ENCODE assay signal across 7 mouse cellular contexts in genomic region chr7:80904921-80905515, GRCm38 (mm10). TPM values are rescaled to one million over a fixed set of nuclear protein-coding genes. Genes with fewer than 3 reads are reported as not detected.
DNase-seq lines count a peak whose midpoint lies in the region; ATAC-seq lines count a peak whose summit lies in the region.

TSS of gene Nmb (minus strand) at chr7:80905076.

- H3K9me3 ChIP-seq in embryonic facial prominence, embryonic 12.5 days: no peaks in the 10 kb centered on the region
- H3K9me3 ChIP-seq in intestine, embryonic 14.5 days (ENCODE audit: control insufficient read depth, low read length): no peaks in the 10 kb centered on the region
- H3K9me3 ChIP-seq in limb, embryonic 13.5 days: no peaks in the 10 kb centered on the region
- no peaks in the 10 kb centered on the region for H3K9me3 ChIP-seq in midbrain, embryonic 12.5 days

- peaks cover 16% of the 10 kb centered on the region for H3K36me3 ChIP-seq in embryonic facial prominence, embryonic 12.5 days
- H3K36me3 ChIP-seq in intestine, embryonic 14.5 days (ENCODE audit: control insufficient read depth, insufficient read depth, low read length): peaks cover 7% of the 10 kb centered on the region; the same call in 1 of the 2 replicates
- peaks cover 37% of the 10 kb centered on the region for H3K36me3 ChIP-seq in limb, embryonic 13.5 days
- H3K36me3 ChIP-seq in midbrain, embryonic 12.5 days: peaks cover 25% of the 10 kb centered on the region; the same call in 1 of the 2 replicates

- 3% methylated on average over 19 of the region's 19 CpGs for WGBS in embryonic facial prominence, embryonic 12.5 days
- 4% methylated on average over 19 of the region's 19 CpGs for WGBS in intestine, embryonic 14.5 days
- 4% methylated on average over 19 of the region's 19 CpGs for WGBS in limb, embryonic 13.5 days
- 4% methylated on average over 19 of the region's 19 CpGs for WGBS in midbrain, embryonic 12.5 days

- peak; percentile 52; the same call in 1 of the 2 replicates for ATAC-seq in embryonic facial prominence, embryonic 12.5 days (ENCODE audit: insufficient number of reproducible peaks, insufficient read depth, low FRiP score, low TSS enrichment)
- 0 out of 2 replicates have a peak, but pooled peaks have one; percentile 40 for ATAC-seq in intestine, embryonic 14.5 days (replicated peaks; ENCODE audit: low FRiP score, low TSS enrichment, low read depth)
- peak; percentile 70; the same call in 1 of the 2 replicates for ATAC-seq in limb, embryonic 13.5 days (ENCODE audit: low FRiP score, low read depth)
- peak; percentile 41; the same call in 1 of the 2 replicates for ATAC-seq in midbrain, embryonic 12.5 days (ENCODE audit: low FRiP score, low read depth)

- H3K27me3 ChIP-seq in embryonic facial prominence, embryonic 12.5 days: no peaks in the 10 kb centered on the region
- H3K27me3 ChIP-seq in intestine, embryonic 14.5 days (replicated peaks; ENCODE audit: control insufficient read depth, insufficient read depth, low read length): no peaks in the 10 kb centered on the region
- H3K27me3 ChIP-seq in limb, embryonic 13.5 days: no peaks in the 10 kb centered on the region
- H3K27me3 ChIP-seq in midbrain, embryonic 12.5 days: peaks cover 6% of the 10 kb centered on the region; the same call in 1 of the 2 replicates

- DNase-seq in brain, adult 2 months (ENCODE audit: low read depth, low spot score): peak; percentile 71
- no peak for DNase-seq in gonadal fat pad, adult 2 months (ENCODE audit: low read depth)
- DNase-seq in intestine, embryonic 14.5 days (ENCODE audit: low spot score): peak; percentile 83
- peak; percentile 44 to 71 for DNase-seq in spleen, postnatal 10 days (ENCODE audit: low spot score in 2 of 2)

- H3K4me3 ChIP-seq in embryonic facial prominence, embryonic 12.5 days: peak within 1 kb of the TSS; percentile 47
- H3K4me3 ChIP-seq in intestine, embryonic 14.5 days (ENCODE audit: low read depth, low read length): peak within 1 kb of the TSS; percentile 32
- H3K4me3 ChIP-seq in limb, embryonic 13.5 days: peak within 1 kb of the TSS; percentile 51
- peak within 1 kb of the TSS; percentile 50 for H3K4me3 ChIP-seq in midbrain, embryonic 12.5 days

- H3K4me1 ChIP-seq in embryonic facial prominence, embryonic 12.5 days: peaks cover 23% of the 10 kb centered on the region
- H3K4me1 ChIP-seq in intestine, embryonic 14.5 days (replicated peaks; ENCODE audit: control insufficient read depth, insufficient read depth, low read length): peaks cover 16% of the 10 kb centered on the region
- H3K4me1 ChIP-seq in limb, embryonic 13.5 days: peaks cover 27% of the 10 kb centered on the region
- peaks cover 26% of the 10 kb centered on the region for H3K4me1 ChIP-seq in midbrain, embryonic 12.5 days

- H3K9ac ChIP-seq in embryonic facial prominence, embryonic 12.5 days: peak within 1 kb of the TSS; percentile 65
- H3K9ac ChIP-seq in intestine, embryonic 14.5 days (ENCODE audit: low read length): peak within 1 kb of the TSS; percentile 45
- H3K9ac ChIP-seq in limb, embryonic 13.5 days: peak within 1 kb of the TSS; percentile 73
- H3K9ac ChIP-seq in midbrain, embryonic 12.5 days (replicated peaks): peak within 1 kb of the TSS; percentile 65; the same call in 1 of the 2 replicates

- H3K4me2 ChIP-seq in embryonic facial prominence, embryonic 12.5 days (replicated peaks): peak within 1 kb of the TSS; percentile 94
- H3K4me2 ChIP-seq in intestine, embryonic 14.5 days (ENCODE audit: low read length): peak within 1 kb of the TSS; percentile 69
- H3K4me2 ChIP-seq in limb, embryonic 13.5 days (replicated peaks): peak within 1 kb of the TSS; percentile 91
- H3K4me2 ChIP-seq in midbrain, embryonic 12.5 days (replicated peaks): peak within 1 kb of the TSS; percentile 87

- H3K27ac ChIP-seq in embryonic facial prominence, embryonic 12.5 days: 0 out of 2 replicates have a peak within 1 kb of the TSS, but pooled peaks have one; percentile 0
- no peak within 1 kb of the TSS for H3K27ac ChIP-seq in intestine, embryonic 14.5 days (ENCODE audit: low read depth)
- no peak within 1 kb of the TSS for H3K27ac ChIP-seq in limb, embryonic 13.5 days
- H3K27ac ChIP-seq in midbrain, embryonic 12.5 days (replicated peaks): no peak within 1 kb of the TSS

RNA-seq across cellular contexts. Expression of gene Nmb, which starts in this region (rescaled TPM):
- polyA plus RNA-seq in embryonic facial prominence, embryonic 12.5 days (2016; fragmentation: Nextera tagmentation; extraction: Ambion mirVana): 6.1 and 6.2 TPM in 2 replicates
- polyA plus RNA-seq in gonadal fat pad, adult 2 months (2012; rRNA removed): 9.5 and 12.2 TPM in 2 replicates
- polyA plus RNA-seq in intestine, embryonic 14.5 days (2014; fragmentation: Nextera tagmentation; extraction: Ambion mirVana): 7.1 and 7.4 TPM in 2 replicates
- polyA plus RNA-seq in limb, embryonic 13.5 days (2015; fragmentation: Nextera tagmentation; extraction: Ambion mirVana): 6.1 and 6.5 TPM in 2 replicates
- 5.7 and 6.2 TPM in 2 replicates for polyA plus RNA-seq in midbrain, embryonic 12.5 days (2016; fragmentation: Nextera tagmentation; extraction: Ambion mirVana)
